Mouse (Mus musculus) intestine, embryonic 14.5 days (tissue): Measurements from ENCODE around the gene Dync1i1. TPM values are rescaled to one million over a fixed set of nuclear protein-coding genes. Genes with fewer than 3 reads are reported as not detected.

Source experiments
- ATAC-seq: fragments of 200-750 bp; cut with Nextera tagmentation; replicated peaks from 2 replicates; pipeline ENCODE4 v1.8.0; 2017; ENCODE audit warnings: low read depth, moderate number of reproducible peaks, moderate TSS enrichment, moderate library complexity; ENCODE audit not compliant: low FRiP score, low TSS enrichment
- DNase-seq: peaks from one replicate; pipeline ENCODE4 v3.0.0-alpha.2; 2018; ENCODE audit warnings: low spot score
- H3K27ac ChIP-seq: fragments of 300-500 bp; sonication (generic); 2 replicates; pipeline ENCODE4 v1.5.1; 2014; ENCODE audit warnings: low read depth, mild to moderate bottlenecking, control low read depth
- H3K27me3 ChIP-seq: fragments of 300-500 bp; sonication (generic); replicated peaks from 2 replicates; pipeline ENCODE4 v1.6.1; 2014; ENCODE audit warnings: low read length, control low read depth; ENCODE audit not compliant: control insufficient read depth, insufficient read depth
- H3K36me3 ChIP-seq: fragments of 300-500 bp; sonication (generic); 2 replicates; pipeline ENCODE4 v1.6.1; 2014; ENCODE audit warnings: low read length, control low read depth; ENCODE audit not compliant: control insufficient read depth, insufficient read depth
- H3K4me1 ChIP-seq: fragments of 300-500 bp; sonication (generic); replicated peaks from 2 replicates; pipeline ENCODE4 v1.6.1; 2014; ENCODE audit warnings: low read length, control low read depth, mixed read lengths; ENCODE audit not compliant: control insufficient read depth, insufficient read depth
- H3K4me2 ChIP-seq: fragments of 300-500 bp; sonication (generic); 2 replicates; pipeline ENCODE4 v1.6.1; 2014; ENCODE audit warnings: low read length
- H3K4me3 ChIP-seq: fragments of 300-500 bp; sonication (generic); 2 replicates; pipeline ENCODE4 v1.5.1; 2014; ENCODE audit warnings: low read depth, low read length, control low read depth, mixed read lengths
- H3K9ac ChIP-seq: fragments of 300-500 bp; sonication (generic); 2 replicates; pipeline ENCODE4 v1.6.1; 2014; ENCODE audit warnings: mild to moderate bottlenecking, low read length
- H3K9me3 ChIP-seq: fragments of 300-500 bp; sonication (generic); 2 replicates; pipeline ENCODE4 v1.6.1; 2016; ENCODE audit warnings: low read length, control low read depth; ENCODE audit not compliant: control insufficient read depth
- WGBS: fragments of 180-500 bp; shearing (Covaris S2); extraction: QIAGEN DNeasy Blood & Tissue Kit; methylation state at CpG from one replicate; pipeline ENCODE4 v1.1.7; 2014; 5-methylcytosine and 5-hydroxymethylcytosine counted together
- polyA plus RNA-seq: library from polyadenylated mRNA; unstranded; fragments of >200 nt; fragmentation: Nextera tagmentation; extraction: Ambion mirVana; gene quantifications from 2 replicates; pipeline ENCODE4 v1.2.1, GENCODE M21; 2014

Dync1i1 gene
- polyA plus RNA-seq, 1 experiment from 2014 or later = 0.61 TPM

- no peak overlapping the region for H3K27ac ChIP-seq
- H3K27me3 ChIP-seq = no peaks in the 10 kb centered on the region
- WGBS = 52% methylated on average over 12 of the region's 12 CpGs
- no peak for ATAC-seq
- H3K9ac ChIP-seq = no peak overlapping the region
- no peaks in the 10 kb centered on the region for H3K9me3 ChIP-seq
- no peaks in the 10 kb centered on the region for H3K4me1 ChIP-seq
- DNase-seq = no peak
- H3K4me2 ChIP-seq = no peak overlapping the region
- no peaks in the 10 kb centered on the region for H3K36me3 ChIP-seq
- no peak overlapping the region for H3K4me3 ChIP-seq
These were observed 279.5 kb downstream of the Dync1i1 start for GRCm38 (mm10) chr6:6004756-6005485.

GRCm38 (mm10) chr6:6005762-6006431, 280.5 kb downstream of the Dync1i1 start:
- peak overlapping the region; percentile 55 for H3K4me3 ChIP-seq
- peak overlapping the region; percentile 100 for H3K4me2 ChIP-seq
- no peaks in the 10 kb centered on the region for H3K9me3 ChIP-seq
- H3K27me3 ChIP-seq = no peaks in the 10 kb centered on the region
- no peaks in the 10 kb centered on the region for H3K4me1 ChIP-seq
- peak overlapping the region; percentile 46 for H3K9ac ChIP-seq
- H3K36me3 ChIP-seq = no peaks in the 10 kb centered on the region
- H3K27ac ChIP-seq = no peak overlapping the region
- ATAC-seq (peak; percentile 91), DNase-seq (peak; percentile 90)
- WGBS = 5% methylated on average over 42 of the region's 42 CpGs

- Histone ChIP-seq H3K36me3 (no peaks in the 10 kb centered on the region), H3K4me2 (no peak overlapping the region), H3K27ac (no peak overlapping the region), H3K4me3 (no peak overlapping the region), H3K4me1 (no peaks in the 10 kb centered on the region), H3K27me3 (no peaks in the 10 kb centered on the region), H3K9me3 (no peaks in the 10 kb centered on the region), H3K9ac (no peak overlapping the region)
- DNase-seq (no peak), ATAC-seq (no peak)
- WGBS = 72% methylated on average over 2 of the region's 2 CpGs
These were observed 285.9 kb downstream of the Dync1i1 start for GRCm38 (mm10) chr6:6011364-6011763.

- Histone ChIP-seq H3K9ac (no peak overlapping the region), H3K9me3 (no peaks in the 10 kb centered on the region), H3K4me2 (0 out of 2 replicates have a peak overlapping the region, but pooled peaks have one; percentile 5), H3K27ac (no peak overlapping the region), H3K27me3 (no peaks in the 10 kb centered on the region), H3K4me1 (no peaks in the 10 kb centered on the region; the same call in 1 of the 2 replicates), H3K36me3 (no peaks in the 10 kb centered on the region), H3K4me3 (no peak overlapping the region)
- no peak for ATAC-seq
- WGBS = 50% methylated on average over 15 of the region's 15 CpGs
- DNase-seq = no peak
These were observed 290.2 kb downstream of the Dync1i1 start for GRCm38 (mm10) chr6:6015616-6016015.

GRCm38 (mm10) chr6:6016931-6017330, 291.5 kb downstream of the Dync1i1 start:
- H3K4me1 ChIP-seq = no peaks in the 10 kb centered on the region; the same call in 1 of the 2 replicates
- DNase-seq = no peak

GRCm38 (mm10) chr6:6023976-6024375, 298.5 kb downstream of the Dync1i1 start:
- Histone ChIP-seq H3K4me2 (no peak overlapping the region), H3K4me1 (no peaks in the 10 kb centered on the region), H3K9me3 (no peaks in the 10 kb centered on the region), H3K27ac (no peak overlapping the region), H3K9ac (no peak overlapping the region), H3K27me3 (no peaks in the 10 kb centered on the region), H3K36me3 (no peaks in the 10 kb centered on the region), H3K4me3 (no peak overlapping the region)
- WGBS = 60% methylated on average over 6 of the region's 6 CpGs
- ATAC-seq (no peak), DNase-seq (no peak)

More at GRCm38 (mm10) chr6:6016931-6017330, 291.5 kb downstream of the Dync1i1 start:
- ATAC-seq = no peak
- Histone ChIP-seq H3K27ac (no peak overlapping the region), H3K27me3 (no peaks in the 10 kb centered on the region), H3K9ac (no peak overlapping the region), H3K9me3 (no peaks in the 10 kb centered on the region), H3K36me3 (no peaks in the 10 kb centered on the region), H3K4me3 (no peak overlapping the region), H3K4me2 (no peak overlapping the region)
- 42% methylated on average over 9 of the region's 9 CpGs for WGBS

- no peaks in the 10 kb centered on the region for H3K36me3 ChIP-seq
- ATAC-seq (no peak), DNase-seq (no peak)
- H3K27me3 ChIP-seq = no peaks in the 10 kb centered on the region
- H3K4me1 ChIP-seq = no peaks in the 10 kb centered on the region
- no peak overlapping the region for H3K4me3 ChIP-seq
- WGBS = 84% methylated on average over 6 of the region's 6 CpGs
- no peak overlapping the region for H3K27ac ChIP-seq
- H3K9me3 ChIP-seq = no peaks in the 10 kb centered on the region
- H3K4me2 ChIP-seq = no peak overlapping the region
- H3K9ac ChIP-seq = no peak overlapping the region
These were observed 302.2 kb downstream of the Dync1i1 start for GRCm38 (mm10) chr6:6027664-6028063.

- Histone ChIP-seq H3K36me3 (0 out of 2 replicates have a peak, but pooled peaks cover 2% of the 10 kb centered on the region), H3K4me2 (no peak overlapping the region), H3K27me3 (no peaks in the 10 kb centered on the region), H3K27ac (no peak overlapping the region), H3K4me1 (peaks cover 7% of the 10 kb centered on the region; the same call in 1 of the 2 replicates), H3K4me3 (no peak overlapping the region), H3K9ac (no peak overlapping the region), H3K9me3 (no peaks in the 10 kb centered on the region)
- no peak for DNase-seq
- ATAC-seq = no peak
- WGBS = 42% methylated on average over 18 of the region's 18 CpGs
These were observed 313.5 kb downstream of the Dync1i1 start for GRCm38 (mm10) chr6:6038773-6039550.
